Comparison of ENCODE assay signal across 18 mouse cellular contexts in genomic region chr2:44923056-44923883, GRCm38 (mm10). TPM values are rescaled to one million over a fixed set of nuclear protein-coding genes. Genes with fewer than 3 reads are reported as not detected.
DNase-seq lines count a peak whose midpoint lies in the region; TF ChIP-seq lines count a peak whose summit lies in the region.
"Had no signal": no experiment of that assay in that cellular context is flagged by ENCODE, and none has a peak within 500 bp of the region (broad histone marks: within the 10 kb centered on the region; RNA-seq: fewer than 3 reads in every experiment).

No protein-coding gene starts in this region.

- WGBS in lung, adult 2 months = 51% methylated on average over 8 of the region's 8 CpGs

- DNase-seq in lung, adult 2 months = no peak
- no peak for DNase-seq in lung, postnatal 25 days (ENCODE audit: low spot score)
- peak; percentile 49 for DNase-seq in CD4-positive, CD25-positive, alpha-beta regulatory T cell, adult 2 months (ENCODE audit: low read depth, low spot score)
- peak; percentile 39 for DNase-seq in adipocyte (ENCODE audit: low spot score)
- DNase-seq in cerebellum, postnatal 4 days (ENCODE audit: low spot score in 2 of 2) = no peak
- no peak for DNase-seq in right cerebral cortex, adult 18-20 months
- DNase-seq in left cerebral cortex, postnatal 14 days (ENCODE audit: low spot score in 2 of 2) = no peak
- DNase-seq: adrenal gland, adult 2 months; cerebellum, adult 11-12 months; midbrain, embryonic 14.5 days; thymus, adult 2 months had no signal

- peaks cover 8% of the 10 kb centered on the region for H3K4me1 ChIP-seq in lung, adult 2 months (ENCODE audit: control insufficient read depth, insufficient read depth, low read length)
- H3K4me1 ChIP-seq: hindbrain, embryonic 12.5 days; intestine, embryonic 15.5 days; stomach, embryonic 15.5 days had no signal

- intact Hi-C loops in left cerebral cortex, postnatal 14 days (cut with DNase I) = no loop called here

- TF ChIP-seq CTCF in lung, adult 2 months (IDR thresholded peaks at IDR 0.05; ENCODE audit: insufficient read depth, low read length) = no peak

- no peak for TF ChIP-seq POLR2A in lung, adult 2 months (IDR thresholded peaks at IDR 0.05; ENCODE audit: borderline replicate concordance, extremely low read depth, low read depth, low read length)

- H3K4me3 ChIP-seq in lung, adult 2 months (replicated peaks; ENCODE audit: extremely low read depth, low read depth, low read length) = peak overlapping the region; percentile 23
- H3K4me3 ChIP-seq: embryonic facial prominence, embryonic 12.5 days; forebrain, embryonic 15.5 days; heart, embryonic 15.5 days; hindbrain, embryonic 12.5 days; intestine, embryonic 15.5 days; limb, embryonic 13.5 days; stomach, embryonic 15.5 days had no signal

RNA-seq across cellular contexts. Expression of gene Gtdc1, which starts 4.2 kb away (rescaled TPM):
- 2.4 and 5.9 TPM in 2 replicates for polyA plus RNA-seq in lung, adult 2 months (2012; rRNA removed)
- total RNA-seq in left cerebral cortex, postnatal 14 days (2021) = 10 to 100 TPM; 81.8 to 87.0 TPM

Comparison
In these comparisons a context has a peak if more than half of its experiments do, and no peak if none do; other contexts are left out.
1. DNase-seq: peak in CD4-positive, CD25-positive, alpha-beta regulatory T cell, adult 2 months (single experiment) and adipocyte (single experiment); none in lung, adult 2 months (single experiment), lung, postnatal 25 days (single experiment), cerebellum, postnatal 4 days (0 of 2), right cerebral cortex, adult 18-20 months (single experiment) and left cerebral cortex, postnatal 14 days (0 of 2).